Mouse (Mus musculus) heart, embryonic 11.5 days (tissue): ENCODE measurements at regions not wholly inside any gene's neighbourhood (a gene's known extent, or its start where the extent isn't known, plus 50 kb on each side); places are given as distances from the start of the nearest gene placed in this dataset.

ENCODE experiments used
- ATAC-seq: fragments of 200-750 bp; cut with Nextera tagmentation; replicated peaks from 2 replicates; pipeline ENCODE4 v1.8.0; 2017; ENCODE audit warnings: moderate library complexity; ENCODE audit not compliant: insufficient number of reproducible peaks, low FRiP score, low TSS enrichment
- H3K27ac ChIP-seq: fragments of 300-500 bp; sonication (generic); 2 replicates; pipeline ENCODE4 v1.5.1; 2014; ENCODE audit warnings: mild to moderate bottlenecking, low read depth, low read length
- H3K27me3 ChIP-seq: fragments of 300-500 bp; sonication (generic); 2 replicates; pipeline ENCODE4 v1.6.1; 2014; ENCODE audit warnings: mild to moderate bottlenecking, low read length, mixed read lengths; ENCODE audit not compliant: control insufficient read depth, insufficient read depth
- H3K36me3 ChIP-seq: fragments of 300-500 bp; sonication (generic); 2 replicates; pipeline ENCODE4 v1.6.1; 2014; ENCODE audit warnings: mild to moderate bottlenecking, low read length, moderate library complexity, mixed read lengths; ENCODE audit not compliant: control insufficient read depth, insufficient read depth
- H3K4me1 ChIP-seq: fragments of 300-500 bp; sonication (generic); 2 replicates; pipeline ENCODE4 v1.6.1; 2014; ENCODE audit warnings: low read length; ENCODE audit not compliant: control insufficient read depth, insufficient read depth
- H3K4me2 ChIP-seq: fragments of 300-500 bp; sonication (generic); 2 replicates; pipeline ENCODE4 v1.6.1; 2014; ENCODE audit warnings: mild to moderate bottlenecking, moderate library complexity
- H3K4me3 ChIP-seq: fragments of 300-500 bp; sonication (generic); 2 replicates; pipeline ENCODE4 v1.5.1; 2014; ENCODE audit warnings: low read depth, low read length
- H3K9ac ChIP-seq: fragments of 300-500 bp; sonication (generic); 2 replicates; pipeline ENCODE4 v1.6.1; 2014; ENCODE audit warnings: mild to moderate bottlenecking, low read depth, low read length, moderate library complexity
- H3K9me3 ChIP-seq: fragments of 300-500 bp; sonication (generic); replicated peaks from 2 replicates; pipeline ENCODE4 v1.6.1; 2016; ENCODE audit warnings: low read length; ENCODE audit not compliant: control insufficient read depth
- WGBS: fragments of 180-500 bp; shearing (Covaris S2); extraction: QIAGEN DNeasy Blood & Tissue Kit; methylation state at CpG from one replicate; pipeline ENCODE4 v1.1.7; 2014; ENCODE audit not compliant: insufficient replicate concordance; 5-methylcytosine and 5-hydroxymethylcytosine counted together

GRCm38 (mm10) chr13:32518611-32519344, 180.2 kb upstream of the Gmds start:
- Histone ChIP-seq H3K36me3 (no peaks in the 10 kb centered on the region), H3K9me3 (no peaks in the 10 kb centered on the region), H3K4me3 (no peak overlapping the region), H3K27me3 (no peaks in the 10 kb centered on the region), H3K4me1 (peaks cover 10% of the 10 kb centered on the region), H3K27ac (peak overlapping the region; percentile 32; the same call in 1 of the 2 replicates), H3K9ac (no peak overlapping the region), H3K4me2 (no peak overlapping the region)
- ATAC-seq: 0 out of 2 replicates have a peak, but pooled peaks have one; percentile 31
- WGBS: 44% methylated on average over 16 of the region's 16 CpGs

GRCm38 (mm10) chr13:32517514-32517913, 179.0 kb upstream of the Gmds start:
- Histone ChIP-seq H3K4me2 (no peak overlapping the region), H3K9ac (no peak overlapping the region), H3K27me3 (no peaks in the 10 kb centered on the region), H3K27ac (no peak overlapping the region), H3K4me1 (peaks cover 10% of the 10 kb centered on the region), H3K9me3 (no peaks in the 10 kb centered on the region), H3K36me3 (no peaks in the 10 kb centered on the region), H3K4me3 (no peak overlapping the region)
- ATAC-seq: no peak
- WGBS: 64% methylated on average over 8 of the region's 8 CpGs

GRCm38 (mm10) chr13:32509231-32510023, 170.9 kb upstream of the Gmds start:
- H3K36me3 ChIP-seq: no peaks in the 10 kb centered on the region
- WGBS: 54% methylated on average over 5 of the region's 5 CpGs
- H3K27ac ChIP-seq: no peak overlapping the region
- no peak overlapping the region for H3K9ac ChIP-seq
- H3K27me3 ChIP-seq: no peaks in the 10 kb centered on the region
- no peaks in the 10 kb centered on the region for H3K9me3 ChIP-seq
- H3K4me2 ChIP-seq: no peak overlapping the region
- H3K4me1 ChIP-seq: peaks cover 8% of the 10 kb centered on the region
- ATAC-seq: no peak
- no peak overlapping the region for H3K4me3 ChIP-seq

GRCm38 (mm10) chr13:32508447-32508846, 169.9 kb upstream of the Gmds start:
- no peaks in the 10 kb centered on the region for H3K36me3 ChIP-seq
- no peak overlapping the region for H3K4me2 ChIP-seq
- H3K4me3 ChIP-seq: no peak overlapping the region
- H3K4me1 ChIP-seq: peaks cover 8% of the 10 kb centered on the region
- H3K27me3 ChIP-seq: no peaks in the 10 kb centered on the region
- ATAC-seq: no peak
- H3K9me3 ChIP-seq: no peaks in the 10 kb centered on the region
- H3K27ac ChIP-seq: no peak overlapping the region
- H3K9ac ChIP-seq: no peak overlapping the region
- 78% methylated on average over 3 of the region's 3 CpGs for WGBS

- peaks cover 8% of the 10 kb centered on the region for H3K4me1 ChIP-seq
- H3K9ac ChIP-seq: no peak overlapping the region
- no peak for ATAC-seq
- no peaks in the 10 kb centered on the region for H3K9me3 ChIP-seq
- WGBS: 67% methylated on average over 2 of the region's 2 CpGs
- no peaks in the 10 kb centered on the region for H3K36me3 ChIP-seq
- no peak overlapping the region for H3K4me3 ChIP-seq
- no peaks in the 10 kb centered on the region for H3K27me3 ChIP-seq
- H3K27ac ChIP-seq: no peak overlapping the region
- H3K4me2 ChIP-seq: no peak overlapping the region
Observed at GRCm38 (mm10) chr13:32507825-32508224, 169.3 kb upstream of the Gmds start.

- H3K27ac ChIP-seq: no peak overlapping the region
- 40% methylated on average over 8 of the region's 8 CpGs for WGBS
- no peaks in the 10 kb centered on the region for H3K9me3 ChIP-seq
- no peak overlapping the region for H3K4me3 ChIP-seq
- H3K27me3 ChIP-seq: no peaks in the 10 kb centered on the region
- ATAC-seq: no peak
- no peak overlapping the region for H3K4me2 ChIP-seq
- H3K4me1 ChIP-seq: peaks cover 8% of the 10 kb centered on the region; the same call in 1 of the 2 replicates
- no peak overlapping the region for H3K9ac ChIP-seq
- no peaks in the 10 kb centered on the region for H3K36me3 ChIP-seq
Observed at GRCm38 (mm10) chr13:32498205-32498790, 159.8 kb upstream of the Gmds start.

GRCm38 (mm10) chr13:32496263-32496662, 157.7 kb upstream of the Gmds start:
- 72% methylated on average over 2 of the region's 2 CpGs for WGBS
- no peak overlapping the region for H3K4me3 ChIP-seq
- H3K9ac ChIP-seq: no peak overlapping the region
- H3K4me2 ChIP-seq: no peak overlapping the region
- peaks cover 13% of the 10 kb centered on the region; the same call in 1 of the 2 replicates for H3K4me1 ChIP-seq
- no peaks in the 10 kb centered on the region for H3K9me3 ChIP-seq
- H3K27me3 ChIP-seq: no peaks in the 10 kb centered on the region
- no peaks in the 10 kb centered on the region for H3K36me3 ChIP-seq
- H3K27ac ChIP-seq: no peak overlapping the region
- ATAC-seq: no peak

- H3K9me3 ChIP-seq: no peaks in the 10 kb centered on the region
- H3K4me1 ChIP-seq: peaks cover 13% of the 10 kb centered on the region; the same call in 1 of the 2 replicates
- H3K4me3 ChIP-seq: no peak overlapping the region
- no peak overlapping the region for H3K4me2 ChIP-seq
- no peak overlapping the region for H3K9ac ChIP-seq
- WGBS: 69% methylated on average over 6 of the region's 6 CpGs
- H3K27ac ChIP-seq: no peak overlapping the region
- H3K27me3 ChIP-seq: no peaks in the 10 kb centered on the region
- no peaks in the 10 kb centered on the region for H3K36me3 ChIP-seq
- ATAC-seq: no peak
Observed at GRCm38 (mm10) chr13:32495063-32495462, 156.5 kb upstream of the Gmds start.
